Mouse (Mus musculus) embryonic facial prominence, embryonic 15.5 days (tissue): Measurements from ENCODE around the gene Zfp618. TPM values are rescaled to one million over a fixed set of nuclear protein-coding genes. Genes with fewer than 3 reads are reported as not detected.

Source experiments
- ATAC-seq: fragments of 200-750 bp; cut with Nextera tagmentation; 2 replicates; pipeline ENCODE4 v1.8.0; 2017; ENCODE audit warnings: low read depth, moderate TSS enrichment; ENCODE audit not compliant: insufficient number of reproducible peaks, low FRiP score, low TSS enrichment
- H3K27ac ChIP-seq: fragments of 300-500 bp; sonication (generic); replicated peaks from 2 replicates; pipeline ENCODE4 v1.5.1; 2015; ENCODE audit warnings: mild to moderate bottlenecking, inconsistent platforms
- H3K27me3 ChIP-seq: fragments of 300-500 bp; sonication (generic); 2 replicates; pipeline ENCODE4 v1.6.1; 2015; ENCODE audit warnings: inconsistent platforms
- H3K36me3 ChIP-seq: fragments of 300-500 bp; sonication (generic); 2 replicates; pipeline ENCODE4 v1.6.1; 2015; ENCODE audit warnings: mild to moderate bottlenecking, inconsistent platforms
- H3K4me1 ChIP-seq: fragments of 300-500 bp; sonication (generic); 2 replicates; pipeline ENCODE4 v1.6.1; 2015; ENCODE audit warnings: inconsistent platforms
- H3K4me2 ChIP-seq: fragments of 300-500 bp; sonication (generic); replicated peaks from 2 replicates; pipeline ENCODE4 v1.6.1; 2015; ENCODE audit warnings: mild to moderate bottlenecking, inconsistent platforms
- H3K4me3 ChIP-seq: fragments of 300-500 bp; sonication (generic); replicated peaks from 2 replicates; pipeline ENCODE4 v1.5.1; 2015; ENCODE audit warnings: mild to moderate bottlenecking, inconsistent platforms
- H3K9ac ChIP-seq: fragments of 300-500 bp; sonication (generic); 2 replicates; pipeline ENCODE4 v1.6.1; 2015; ENCODE audit warnings: inconsistent platforms
- H3K9me3 ChIP-seq: fragments of 300-500 bp; sonication (generic); replicated peaks from 2 replicates; pipeline ENCODE4 v1.6.1; 2016; ENCODE audit warnings: inconsistent platforms
- WGBS: fragments of 180-500 bp; shearing (Covaris S2); methylation state at CpG from one replicate; pipeline ENCODE4 v1.1.7; 2015; 5-methylcytosine and 5-hydroxymethylcytosine counted together
- polyA plus RNA-seq: library from polyadenylated mRNA; unstranded; fragments of >200 nt; fragmentation: Nextera tagmentation; extraction: Ambion mirVana; gene quantifications from 2 replicates; pipeline ENCODE4 v1.2.1, GENCODE M21; 2015

Zfp618 gene
- polyA plus RNA-seq, 1 experiment from 2014 or later: 22.7 TPM

DNA sequence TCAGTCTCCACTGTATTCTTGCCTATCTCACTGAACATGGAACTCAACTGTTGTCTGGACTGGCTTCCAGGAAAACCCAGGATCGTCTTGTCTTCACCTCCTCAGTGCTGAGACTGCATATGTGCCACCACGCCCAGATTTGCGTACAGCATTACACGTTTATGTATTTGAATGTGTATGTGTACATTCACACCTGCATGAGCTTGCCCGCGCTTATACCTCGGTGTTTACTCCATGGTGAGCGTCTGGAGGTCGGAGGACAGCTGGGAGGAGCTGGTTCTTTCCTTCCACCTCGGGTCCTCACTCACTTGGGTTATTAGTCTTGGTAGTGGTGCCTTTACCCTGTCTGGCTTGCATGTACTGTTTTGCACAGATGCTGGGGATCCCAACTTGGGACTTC, 53.2 kb downstream of the Zfp618 start:
- no peak overlapping the region for H3K4me2 ChIP-seq
- H3K4me3 ChIP-seq: no peak overlapping the region
- H3K9ac ChIP-seq: no peak overlapping the region
- no peak for ATAC-seq
- no peaks in the 10 kb centered on the region for H3K27me3 ChIP-seq
- no peaks in the 10 kb centered on the region for H3K36me3 ChIP-seq
- H3K27ac ChIP-seq: no peak overlapping the region
- WGBS: 88% methylated on average over 10 of the region's 10 CpGs
- peaks cover 16% of the 10 kb centered on the region for H3K4me1 ChIP-seq
- H3K9me3 ChIP-seq: no peaks in the 10 kb centered on the region

DNA sequence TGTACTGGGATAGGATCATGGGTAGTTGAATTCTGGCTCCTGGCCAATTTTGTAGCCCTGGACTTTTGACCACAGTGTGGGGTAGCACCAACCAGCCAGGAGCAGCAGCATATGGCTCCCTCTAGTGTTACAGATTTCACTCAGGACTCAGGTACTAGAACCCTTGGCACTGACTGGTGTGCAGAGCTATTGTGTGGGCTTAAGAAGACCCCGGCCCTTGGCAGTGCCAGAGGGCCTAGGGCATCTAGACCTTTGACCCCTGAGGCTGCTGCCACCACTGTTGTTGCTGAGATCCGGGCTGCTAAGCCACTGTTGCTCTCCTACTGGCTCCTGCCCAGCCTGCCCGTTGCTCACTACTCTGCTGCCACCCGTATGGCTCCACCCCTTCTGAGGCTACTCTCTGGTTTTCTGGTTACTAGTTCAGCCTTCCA, 54.1 kb downstream of the Zfp618 start:
- no peak overlapping the region for H3K27ac ChIP-seq
- WGBS: 68% methylated on average over 4 of the region's 4 CpGs
- peak; percentile 54 for ATAC-seq
- no peaks in the 10 kb centered on the region for H3K27me3 ChIP-seq
- H3K4me3 ChIP-seq: no peak overlapping the region
- H3K36me3 ChIP-seq: no peaks in the 10 kb centered on the region
- no peak overlapping the region for H3K9ac ChIP-seq
- no peak overlapping the region for H3K4me2 ChIP-seq
- H3K4me1 ChIP-seq: peaks cover 19% of the 10 kb centered on the region
- H3K9me3 ChIP-seq: no peaks in the 10 kb centered on the region

DNA sequence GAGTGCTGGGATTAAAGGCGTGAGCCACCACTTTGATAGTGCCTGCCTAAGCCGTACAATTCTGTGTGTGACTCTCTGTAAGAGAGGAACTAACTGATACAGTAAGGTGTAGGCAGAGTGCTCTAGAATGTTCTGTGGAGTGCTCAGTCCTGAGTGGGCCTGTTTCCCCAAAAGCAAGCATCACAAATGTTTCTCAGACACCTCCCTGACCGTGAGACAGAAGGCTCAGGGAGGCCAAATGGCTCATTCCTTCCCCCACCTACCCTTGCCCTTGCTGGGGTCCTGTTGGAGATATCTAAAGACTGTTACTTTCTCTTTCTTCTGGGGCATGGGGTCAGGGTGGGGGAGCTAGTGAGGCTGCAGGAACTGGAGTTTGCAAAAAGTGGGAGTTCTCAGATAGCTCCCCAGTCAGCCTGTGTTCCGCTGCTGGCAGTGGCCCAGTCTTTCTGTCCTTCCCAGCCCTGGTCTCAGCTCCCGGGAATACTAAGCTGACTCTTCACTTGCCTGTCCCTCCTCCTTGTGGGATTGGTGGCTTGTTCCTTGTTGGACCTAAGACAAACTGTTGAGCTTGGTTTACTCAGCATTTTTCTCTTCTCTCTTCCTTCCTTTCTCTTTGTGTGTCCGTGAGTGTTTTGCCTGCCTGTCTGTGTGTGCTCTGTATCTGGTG, 55.8 kb downstream of the Zfp618 start:
- H3K4me3 ChIP-seq: no peak overlapping the region
- no peak for ATAC-seq
- no peaks in the 10 kb centered on the region for H3K9me3 ChIP-seq
- H3K9ac ChIP-seq: no peak overlapping the region
- no peaks in the 10 kb centered on the region for H3K27me3 ChIP-seq
- H3K36me3 ChIP-seq: no peaks in the 10 kb centered on the region
- H3K27ac ChIP-seq: peak overlapping the region; percentile 22; the same call in 1 of the 2 replicates
- H3K4me2 ChIP-seq: no peak overlapping the region
- 75% methylated on average over 6 of the region's 6 CpGs for WGBS
- H3K4me1 ChIP-seq: peaks cover 22% of the 10 kb centered on the region

DNA sequence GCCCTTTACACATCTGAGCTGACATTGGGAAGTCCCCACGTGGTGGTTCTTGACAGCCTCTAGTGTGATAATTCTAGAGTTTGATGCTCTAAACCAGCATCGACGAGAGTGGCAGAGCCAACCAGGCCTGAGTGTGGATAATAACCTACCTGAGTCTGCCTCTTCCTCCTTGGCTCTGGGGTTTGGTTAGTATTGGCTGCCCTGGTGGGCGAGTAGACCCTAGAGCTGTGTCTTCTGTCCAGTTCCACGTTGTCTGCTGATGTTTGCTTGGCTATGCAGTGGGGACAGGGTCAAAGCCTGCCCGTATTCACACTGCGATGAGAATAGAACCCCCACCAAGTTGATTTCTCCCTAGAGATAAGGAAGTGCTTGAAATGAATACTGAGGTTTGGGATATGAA, 58.1 kb downstream of the Zfp618 start:
- WGBS: 91% methylated on average over 7 of the region's 7 CpGs
- Histone ChIP-seq H3K4me2 (no peak overlapping the region), H3K9ac (no peak overlapping the region)

DNA sequence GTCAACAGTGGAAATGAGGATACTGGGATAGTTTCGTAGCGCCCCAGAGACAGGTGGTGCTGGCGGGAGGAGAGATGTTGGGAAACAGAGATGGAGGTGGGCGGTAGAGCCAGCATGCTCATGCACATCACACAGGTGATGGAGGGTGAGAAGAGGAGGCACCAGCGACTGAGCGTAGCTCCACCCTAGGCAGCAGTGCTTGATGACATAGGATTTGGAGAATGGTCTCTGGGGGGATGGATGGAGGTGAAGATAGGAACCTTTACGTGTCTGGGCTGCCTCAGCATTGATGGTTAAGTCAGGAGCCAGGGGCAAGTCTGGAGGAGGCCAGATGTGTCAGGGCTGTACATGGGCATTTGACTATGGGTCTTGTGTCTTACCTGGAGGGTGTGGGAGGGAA, 58.7 kb downstream of the Zfp618 start:
- ATAC-seq: no peak
- Histone ChIP-seq H3K27me3 (no peaks in the 10 kb centered on the region), H3K4me2 (no peak overlapping the region), H3K4me3 (no peak overlapping the region), H3K9ac (no peak overlapping the region), H3K27ac (no peak overlapping the region), H3K36me3 (no peaks in the 10 kb centered on the region), H3K9me3 (no peaks in the 10 kb centered on the region), H3K4me1 (peaks cover 22% of the 10 kb centered on the region)
- WGBS: 94% methylated on average over 7 of the region's 7 CpGs

More for the DNA sequence above, 58.1 kb downstream of the Zfp618 start:
- no peak overlapping the region for H3K27ac ChIP-seq
- no peak overlapping the region for H3K4me3 ChIP-seq
- ATAC-seq: no peak
- H3K27me3 ChIP-seq: no peaks in the 10 kb centered on the region
- H3K9me3 ChIP-seq: no peaks in the 10 kb centered on the region
- H3K4me1 ChIP-seq: peaks cover 22% of the 10 kb centered on the region
- H3K36me3 ChIP-seq: no peaks in the 10 kb centered on the region

DNA sequence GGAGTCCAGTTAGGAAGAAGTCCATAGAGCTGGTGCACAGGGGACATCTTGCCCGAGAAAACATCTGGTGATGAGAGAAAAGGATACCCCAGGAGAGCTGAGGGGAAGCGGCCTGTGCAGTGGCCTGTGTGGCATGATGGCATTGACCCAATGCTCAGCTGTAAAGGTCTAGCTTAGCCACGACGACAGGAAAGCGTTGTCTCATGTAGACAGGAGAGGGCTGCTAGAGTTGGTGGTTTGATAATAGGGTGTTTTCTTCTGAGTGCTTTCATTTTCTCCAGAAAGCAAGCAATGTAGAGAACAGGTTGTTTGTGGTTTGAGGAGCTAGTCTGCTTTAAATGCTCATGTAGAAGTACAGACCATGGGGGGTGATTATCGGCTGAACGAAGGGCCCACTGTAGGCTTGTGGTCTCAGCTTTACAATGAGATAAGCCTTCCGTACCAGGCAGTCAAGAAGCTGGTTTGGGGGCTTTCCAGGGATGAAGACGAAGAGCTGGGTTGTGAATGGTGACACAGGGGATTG, 59.4 kb downstream of the Zfp618 start:
- Histone ChIP-seq H3K27me3 (no peaks in the 10 kb centered on the region), H3K9me3 (no peaks in the 10 kb centered on the region), H3K27ac (no peak overlapping the region), H3K4me3 (no peak overlapping the region), H3K4me1 (peaks cover 17% of the 10 kb centered on the region), H3K36me3 (no peaks in the 10 kb centered on the region), H3K4me2 (no peak overlapping the region), H3K9ac (no peak overlapping the region)
- 78% methylated on average over 9 of the region's 9 CpGs for WGBS
- no peak; the same call in 1 of the 2 replicates for ATAC-seq

DNA sequence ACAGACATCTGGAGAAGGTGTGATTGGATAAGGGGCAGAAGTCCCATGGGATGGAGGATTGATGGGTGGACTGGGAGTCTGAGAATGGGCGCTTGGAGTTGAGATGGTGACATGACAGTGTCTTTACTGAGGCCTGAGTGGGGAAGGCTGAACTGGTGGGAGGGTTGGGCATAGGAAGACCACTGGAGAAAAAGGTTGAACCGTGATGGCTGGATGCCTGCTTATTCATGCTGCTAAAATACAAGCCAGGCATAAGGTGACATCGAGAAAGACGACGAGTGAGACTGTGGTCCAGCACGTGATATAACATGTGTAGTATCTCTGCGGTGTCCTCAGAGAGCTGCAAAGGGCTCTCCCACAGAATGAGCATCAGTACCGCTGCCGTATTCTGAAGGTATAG, 59.9 kb downstream of the Zfp618 start:
- Histone ChIP-seq H3K9me3 (no peaks in the 10 kb centered on the region), H3K9ac (no peak overlapping the region), H3K4me1 (peaks cover 16% of the 10 kb centered on the region), H3K36me3 (no peaks in the 10 kb centered on the region), H3K4me2 (no peak overlapping the region), H3K27me3 (no peaks in the 10 kb centered on the region), H3K4me3 (no peak overlapping the region), H3K27ac (no peak overlapping the region)
- no peak for ATAC-seq
- 92% methylated on average over 9 of the region's 9 CpGs for WGBS

DNA sequence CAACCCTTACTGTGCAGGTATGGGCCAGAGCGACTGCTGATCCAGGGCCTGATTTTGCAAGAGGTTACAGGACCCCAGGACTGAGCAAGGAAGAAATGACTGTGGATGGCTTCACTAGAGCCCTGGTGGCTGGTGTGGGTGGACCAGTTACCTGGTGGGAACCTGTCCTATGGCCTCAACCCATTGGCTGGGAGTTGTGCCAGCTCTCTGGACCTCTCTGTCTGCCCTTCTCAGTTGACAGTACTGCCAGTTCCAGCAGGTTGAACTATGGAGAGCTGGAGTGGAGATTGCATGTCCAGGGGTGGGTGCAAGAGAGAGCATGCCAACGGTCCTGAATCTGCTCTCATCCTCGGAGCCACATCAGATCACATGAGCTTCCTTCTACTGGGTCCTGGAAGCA, 60.9 kb downstream of the Zfp618 start:
- Histone ChIP-seq H3K9ac (no peak overlapping the region), H3K36me3 (no peaks in the 10 kb centered on the region), H3K4me2 (no peak overlapping the region), H3K27me3 (no peaks in the 10 kb centered on the region), H3K4me1 (peaks cover 12% of the 10 kb centered on the region), H3K9me3 (no peaks in the 10 kb centered on the region), H3K27ac (no peak overlapping the region), H3K4me3 (no peak overlapping the region)
- ATAC-seq: no peak
- whole genome bisulfite sequencing: 86% methylated on average over 3 of the region's 3 CpGs

DNA sequence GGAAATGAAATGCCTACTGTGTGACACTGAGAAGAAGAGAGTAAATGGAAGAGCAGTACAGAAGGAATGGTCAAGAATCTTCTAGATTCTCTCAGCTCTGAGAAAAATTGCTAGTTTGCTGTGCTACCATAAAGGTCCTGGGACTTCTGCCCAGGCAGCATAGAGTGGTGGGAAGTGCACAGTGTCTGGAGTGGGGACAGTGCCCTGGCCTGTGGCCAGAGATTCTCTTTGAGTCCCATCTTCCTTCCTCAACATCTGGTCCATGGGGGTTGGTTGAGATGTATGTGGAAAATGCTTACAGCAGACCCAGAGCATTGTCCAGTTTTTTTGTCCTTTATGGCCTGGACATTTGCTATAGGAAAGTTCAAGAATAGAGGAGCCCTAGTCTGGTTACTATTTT, 62.1 kb downstream of the Zfp618 start:
- H3K4me2 ChIP-seq: no peak overlapping the region
- H3K27me3 ChIP-seq: no peaks in the 10 kb centered on the region
- no peaks in the 10 kb centered on the region for H3K36me3 ChIP-seq
- H3K9ac ChIP-seq: no peak overlapping the region
- H3K27ac ChIP-seq: no peak overlapping the region
- no peaks in the 10 kb centered on the region for H3K9me3 ChIP-seq
- no peak for ATAC-seq
- peaks cover 6% of the 10 kb centered on the region; the same call in 1 of the 2 replicates for H3K4me1 ChIP-seq
- no peak overlapping the region for H3K4me3 ChIP-seq

DNA sequence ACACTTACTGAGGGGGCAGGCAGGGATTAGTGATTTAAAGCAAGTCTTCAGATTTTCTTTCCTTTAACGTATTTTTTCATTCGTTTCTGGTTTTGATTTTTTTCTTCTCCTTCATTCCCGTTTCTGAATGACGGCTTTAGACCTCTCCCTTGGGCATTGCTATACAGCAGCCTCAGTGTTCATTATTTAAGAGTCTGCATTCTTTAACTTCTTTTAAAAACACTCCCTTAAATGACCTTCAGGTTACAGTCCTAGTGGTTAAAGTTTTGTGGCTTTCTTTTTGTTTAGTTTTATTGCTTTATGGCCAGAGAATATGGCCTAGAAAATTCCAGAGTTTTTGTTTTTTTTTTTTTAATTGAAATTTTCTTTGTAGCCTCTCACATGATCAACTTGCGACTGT, 64.8 kb downstream of the Zfp618 start:
- no peaks in the 10 kb centered on the region for H3K9me3 ChIP-seq
- H3K27ac ChIP-seq: no peak overlapping the region
- 31% methylated on average over 5 of the region's 5 CpGs for WGBS
- H3K36me3 ChIP-seq: no peaks in the 10 kb centered on the region
- H3K9ac ChIP-seq: no peak overlapping the region
- no peak overlapping the region for H3K4me2 ChIP-seq
- H3K4me3 ChIP-seq: no peak overlapping the region
- peaks cover 14% of the 10 kb centered on the region for H3K4me1 ChIP-seq
- no peak for ATAC-seq
- H3K27me3 ChIP-seq: no peaks in the 10 kb centered on the region

DNA sequence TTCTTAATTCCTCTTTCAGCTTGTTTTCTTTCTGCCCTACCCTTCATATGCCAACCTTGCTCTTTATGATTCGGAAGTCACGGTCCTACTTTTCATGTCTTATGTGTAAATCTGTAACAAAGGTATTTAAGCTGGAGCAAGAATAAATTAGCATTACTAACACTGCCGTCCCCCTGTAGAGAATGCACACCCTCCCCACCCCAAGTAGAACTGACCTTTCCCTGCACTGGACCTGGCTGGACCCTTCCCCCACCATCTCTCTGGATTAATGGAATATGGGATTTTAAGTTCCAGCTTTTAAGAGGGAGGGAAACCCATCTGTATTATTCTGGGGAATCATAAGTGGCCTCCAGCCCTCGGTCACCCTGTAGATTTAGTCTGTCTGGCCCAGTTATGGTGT, 65.9 kb downstream of the Zfp618 start:
- Histone ChIP-seq H3K9ac (no peak overlapping the region), H3K4me3 (no peak overlapping the region), H3K27ac (no peak overlapping the region), H3K9me3 (no peaks in the 10 kb centered on the region), H3K36me3 (no peaks in the 10 kb centered on the region), H3K4me1 (peaks cover 14% of the 10 kb centered on the region), H3K4me2 (no peak overlapping the region), H3K27me3 (no peaks in the 10 kb centered on the region)
- ATAC-seq: no peak
- WGBS: 77% methylated on average over 4 of the region's 4 CpGs

DNA sequence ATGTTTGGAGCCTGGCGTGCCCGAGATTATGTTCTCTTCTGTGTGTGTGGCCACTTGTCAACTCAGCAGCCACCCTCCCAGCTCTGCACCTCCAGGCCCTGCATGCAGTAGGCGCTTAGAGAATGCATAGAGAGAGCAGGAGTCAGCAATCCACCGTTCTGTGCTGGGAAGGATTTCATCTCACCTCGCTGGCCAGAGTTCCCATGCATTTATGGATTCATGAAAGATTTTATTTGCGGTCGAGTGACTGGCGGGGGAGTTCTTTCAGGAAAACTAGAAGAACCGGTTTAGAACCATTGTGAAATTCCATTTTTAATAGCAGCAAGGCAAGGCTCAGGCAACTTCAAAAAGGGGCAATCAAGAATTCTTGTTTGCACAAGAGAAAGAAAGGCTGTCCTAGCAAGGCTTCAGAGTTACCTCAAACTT, 67.2 kb downstream of the Zfp618 start:
- Histone ChIP-seq H3K9me3 (no peaks in the 10 kb centered on the region), H3K4me1 (peaks cover 17% of the 10 kb centered on the region), H3K4me3 (no peak overlapping the region), H3K27ac (peak overlapping the region; percentile 83), H3K36me3 (peaks cover 3% of the 10 kb centered on the region; the same call in 1 of the 2 replicates), H3K9ac (no peak overlapping the region), H3K27me3 (no peaks in the 10 kb centered on the region), H3K4me2 (peak overlapping the region; percentile 15; the same call in 1 of the 2 replicates)
- ATAC-seq: no peak
- WGBS: 56% methylated on average over 9 of the region's 9 CpGs
